Mouse (Mus musculus): ENCODE results near the gene Serpinb1a.

Serpinb1a gene

GRCm38 (mm10) chr13:32797085-32797484 lies 53.9 kb downstream of the Serpinb1a start:
- no peak for DNase-seq (ENCODE audit: low read depth, low spot score)

GRCm38 (mm10) chr13:32795166-32795565 lies 55.8 kb downstream of the Serpinb1a start:
- no peak for DNase-seq (ENCODE audit: low read depth, low spot score)

GRCm38 (mm10) chr13:32794619-32795018 lies 56.4 kb downstream of the Serpinb1a start:
- no peak for DNase-seq (ENCODE audit: low read depth, low spot score)

Data from A20 (cell line).